Mouse (Mus musculus): ENCODE results near the gene Dnajb5. TPM values are rescaled to one million over a fixed set of nuclear protein-coding genes. Genes with fewer than 3 reads are reported as not detected.
A peak's percentile ranks its signal among the peaks of the same experiment; 100 is the strongest.

Dnajb5 gene
- total RNA-seq, 1 experiment from 2014 or later, result 10.0 TPM

- ATAC-seq (replicated peaks; ENCODE audit: insufficient number of reproducible peaks, low FRiP score, low TSS enrichment, poor library complexity, severe bottlenecking), result no peak
Observed at GRCm38 (mm10) chr4:42958942-42959341, 9.3 kb downstream of the Dnajb5 start.

GRCm38 (mm10) chr4:42959382-42959781, 9.8 kb downstream of the Dnajb5 start:
- no peak for ATAC-seq (replicated peaks; ENCODE audit: insufficient number of reproducible peaks, low FRiP score, low TSS enrichment, poor library complexity, severe bottlenecking)

- ATAC-seq (replicated peaks; ENCODE audit: insufficient number of reproducible peaks, low FRiP score, low TSS enrichment, poor library complexity, severe bottlenecking), result peak; percentile 71
Observed at GRCm38 (mm10) chr4:42961592-42961991, 12.0 kb downstream of the Dnajb5 start.

- ATAC-seq (replicated peaks; ENCODE audit: insufficient number of reproducible peaks, low FRiP score, low TSS enrichment, poor library complexity, severe bottlenecking), result no peak
Observed at GRCm38 (mm10) chr4:42963480-42963879, 13.9 kb downstream of the Dnajb5 start.

- ATAC-seq (replicated peaks; ENCODE audit: insufficient number of reproducible peaks, low FRiP score, low TSS enrichment, poor library complexity, severe bottlenecking), result peak; percentile 86
Observed at GRCm38 (mm10) chr4:42965039-42965719, 15.6 kb downstream of the Dnajb5 start.

GRCm38 (mm10) chr4:42969304-42969703, 19.7 kb downstream of the Dnajb5 start, which contains the start of gene 1700022I11Rik:
TSS of gene 1700022I11Rik (plus strand) at chr4:42969604.
- no peak for ATAC-seq (replicated peaks; ENCODE audit: insufficient number of reproducible peaks, low FRiP score, low TSS enrichment, poor library complexity, severe bottlenecking)

- ATAC-seq (replicated peaks; ENCODE audit: insufficient number of reproducible peaks, low FRiP score, low TSS enrichment, poor library complexity, severe bottlenecking), result no peak
Observed at GRCm38 (mm10) chr4:42972952-42973351, 23.3 kb downstream of the Dnajb5 start.

GRCm38 (mm10) chr4:42973868-42974267, 24.3 kb downstream of the Dnajb5 start:
- no peak for ATAC-seq (replicated peaks; ENCODE audit: insufficient number of reproducible peaks, low FRiP score, low TSS enrichment, poor library complexity, severe bottlenecking)

- ATAC-seq (replicated peaks; ENCODE audit: insufficient number of reproducible peaks, low FRiP score, low TSS enrichment, poor library complexity, severe bottlenecking), result no peak
Observed at GRCm38 (mm10) chr4:42978062-42978461, 28.4 kb downstream of the Dnajb5 start.

- ATAC-seq (replicated peaks; ENCODE audit: insufficient number of reproducible peaks, low FRiP score, low TSS enrichment, poor library complexity, severe bottlenecking), result 0 out of 2 replicates have a peak, but pooled peaks have one; percentile 13
Observed at GRCm38 (mm10) chr4:42980467-42980866, 30.9 kb downstream of the Dnajb5 start.

GRCm38 (mm10) chr4:42988296-42988695, 38.7 kb downstream of the Dnajb5 start:
- no peak for ATAC-seq (replicated peaks; ENCODE audit: insufficient number of reproducible peaks, low FRiP score, low TSS enrichment, poor library complexity, severe bottlenecking)

- no peak for ATAC-seq (replicated peaks; ENCODE audit: insufficient number of reproducible peaks, low FRiP score, low TSS enrichment, poor library complexity, severe bottlenecking)
Observed at GRCm38 (mm10) chr4:42998022-42998421, 48.4 kb downstream of the Dnajb5 start.

- ATAC-seq (replicated peaks; ENCODE audit: insufficient number of reproducible peaks, low FRiP score, low TSS enrichment, poor library complexity, severe bottlenecking), result peak; percentile 30; the same call in 1 of the 2 replicates
Observed at GRCm38 (mm10) chr4:42999451-43000140, 50.0 kb downstream of the Dnajb5 start.

GRCm38 (mm10) chr4:43000141-43000986, 50.8 kb downstream of the Dnajb5 start, which contains the start of gene Vcp:
TSS of gene Vcp (minus strand) at chr4:43000507.
- peak; percentile 99 for ATAC-seq (replicated peaks; ENCODE audit: insufficient number of reproducible peaks, low FRiP score, low TSS enrichment, poor library complexity, severe bottlenecking)

GRCm38 (mm10) chr4:43001272-43001671, 51.7 kb downstream of the Dnajb5 start:
- no peak for ATAC-seq (replicated peaks; ENCODE audit: insufficient number of reproducible peaks, low FRiP score, low TSS enrichment, poor library complexity, severe bottlenecking)

GRCm38 (mm10) chr4:43002756-43003439, 53.3 kb downstream of the Dnajb5 start:
- no peak for ATAC-seq (replicated peaks; ENCODE audit: insufficient number of reproducible peaks, low FRiP score, low TSS enrichment, poor library complexity, severe bottlenecking)

GRCm38 (mm10) chr4:43004951-43005350, 55.3 kb downstream of the Dnajb5 start:
- no peak for ATAC-seq (replicated peaks; ENCODE audit: insufficient number of reproducible peaks, low FRiP score, low TSS enrichment, poor library complexity, severe bottlenecking)

- peak; percentile 38 for ATAC-seq (replicated peaks; ENCODE audit: insufficient number of reproducible peaks, low FRiP score, low TSS enrichment, poor library complexity, severe bottlenecking)
Observed at GRCm38 (mm10) chr4:43005765-43006164, 56.2 kb downstream of the Dnajb5 start.
